Mouse (Mus musculus): ENCODE measurements at regions not wholly inside any gene's neighbourhood (a gene's known extent, or its start where the extent isn't known, plus 50 kb on each side); places are given as distances from the start of the nearest gene placed in this dataset.
A peak's percentile ranks its signal among the peaks of the same experiment; 100 is the strongest.
"Not testable (repeated sequence)": the region's sequence is repeated elsewhere in the genome, so short reads cannot be mapped to it uniquely, and the experiment has no call there.

DNA sequence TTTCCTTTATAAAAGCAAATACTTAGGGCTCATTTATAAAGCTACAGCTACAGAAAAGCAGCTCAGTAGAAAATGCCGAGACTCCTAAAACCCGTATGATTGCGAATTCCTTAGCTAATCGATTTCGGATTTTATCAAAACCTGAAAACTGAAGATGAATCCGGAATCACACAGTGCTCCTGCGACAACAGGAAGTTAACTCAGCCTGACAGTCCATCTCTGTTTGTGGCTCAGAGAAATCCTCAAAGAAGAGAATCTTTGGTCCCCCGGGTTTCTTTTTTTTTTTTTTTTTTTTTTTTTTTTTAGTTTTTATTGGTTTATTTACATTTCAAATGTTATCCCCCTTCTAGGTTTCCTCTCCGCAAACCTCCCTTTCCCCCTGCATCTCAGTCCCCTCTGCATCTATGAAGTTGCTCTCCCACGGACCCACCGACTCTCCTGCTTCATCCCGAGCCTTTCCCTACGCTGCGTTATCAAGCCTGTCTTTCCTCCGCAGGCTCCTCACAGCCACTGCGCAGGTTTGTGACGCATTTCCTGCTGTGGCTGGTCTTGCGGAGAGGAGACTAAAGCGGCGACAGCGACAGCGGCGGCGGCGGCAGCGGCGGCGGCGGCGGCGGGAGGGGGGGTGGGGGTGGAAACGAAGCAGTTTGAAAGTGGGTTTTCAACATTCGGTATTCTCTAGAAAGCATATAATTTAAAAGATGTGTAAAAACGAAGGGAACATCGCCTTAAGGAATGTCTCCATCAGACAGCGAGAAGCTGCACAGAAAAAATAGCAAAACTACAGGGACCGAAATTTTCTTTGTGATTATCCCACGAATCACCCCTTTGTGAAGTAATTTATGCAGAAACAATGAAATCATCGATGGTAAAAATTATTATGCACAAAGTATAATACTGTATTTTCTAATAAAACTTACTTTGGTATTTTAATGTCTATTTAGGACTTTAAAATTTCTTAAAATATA, 352.3 kb upstream of the Snrpn start:
- DNase-seq, result peak; percentile 56 to 65

GRCm38 (mm10) chr7:60487839-60488454, 347.9 kb upstream of the Snrpn start:
- DNase-seq, result peak in 1 of 2 experiments; percentile 1

GRCm38 (mm10) chr7:60450074-60450603, 310.1 kb upstream of the Snrpn start:
- not testable (repeated sequence) for DNase-seq

DNA sequence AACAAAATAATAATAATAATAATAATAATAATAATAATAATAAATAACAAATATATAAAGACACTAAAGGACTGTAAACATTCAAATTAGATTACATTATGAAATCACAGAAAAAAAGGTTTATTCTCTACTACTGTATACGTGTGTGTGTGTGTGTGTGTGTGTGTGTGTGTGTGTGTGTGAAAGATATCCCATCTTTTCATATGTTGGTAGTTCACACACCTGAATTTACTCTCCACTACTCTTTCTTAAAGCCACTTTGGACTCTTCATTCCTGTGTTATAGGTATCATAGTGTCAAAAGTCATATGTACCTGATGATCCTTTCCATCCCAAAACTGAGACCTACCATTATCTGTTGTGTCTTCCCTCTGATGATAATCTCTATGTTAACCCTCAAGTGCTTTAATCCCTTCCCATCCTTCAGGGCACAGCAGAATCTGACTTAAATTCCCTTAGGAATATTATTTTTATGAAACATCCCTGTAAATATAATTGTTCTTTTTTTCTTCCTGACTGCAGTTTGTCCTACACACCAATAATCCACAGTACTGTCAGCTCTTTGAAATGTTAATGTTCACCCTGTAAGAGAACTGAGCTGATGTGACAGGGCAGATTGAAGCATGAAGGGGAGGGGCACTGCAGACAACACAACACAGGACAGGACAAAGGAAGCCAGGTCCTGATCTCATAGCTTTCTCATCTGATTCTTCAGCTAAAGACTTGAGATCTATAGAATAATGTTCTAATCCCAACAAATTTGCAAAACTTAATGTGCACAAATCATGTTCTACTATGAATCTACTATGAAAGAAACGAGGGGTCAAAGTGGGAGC, 309.4 kb upstream of the Snrpn start:
- DNase-seq, result not testable (repeated sequence)

GRCm38 (mm10) chr7:60438781-60439180, 298.8 kb upstream of the Snrpn start:
- no peak for DNase-seq

GRCm38 (mm10) chr7:60391011-60391863, 251.2 kb upstream of the Snrpn start:
- DNase-seq, result peak; percentile 62 to 73

DNA sequence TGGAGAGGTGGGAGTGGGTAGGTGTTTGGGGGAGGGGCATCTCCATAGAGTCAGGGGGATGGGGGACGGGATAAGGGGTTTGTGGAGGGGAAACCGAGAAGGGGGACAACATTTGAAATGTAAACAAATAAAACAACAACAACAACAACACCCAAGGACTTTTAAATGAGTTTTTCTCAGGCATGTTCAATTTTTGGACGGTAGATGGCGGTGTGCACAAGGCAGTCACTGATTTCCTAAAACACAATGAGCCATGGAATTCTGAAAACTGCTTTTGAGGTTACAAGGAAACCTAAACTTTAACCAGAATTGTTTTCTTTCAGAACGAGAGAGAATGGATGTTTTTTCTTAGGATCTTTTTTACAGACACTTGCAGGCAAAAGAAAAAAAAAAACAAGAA, 246.9 kb upstream of the Snrpn start:
- peak in 1 of 2 experiments; percentile 3 for DNase-seq

DNA sequence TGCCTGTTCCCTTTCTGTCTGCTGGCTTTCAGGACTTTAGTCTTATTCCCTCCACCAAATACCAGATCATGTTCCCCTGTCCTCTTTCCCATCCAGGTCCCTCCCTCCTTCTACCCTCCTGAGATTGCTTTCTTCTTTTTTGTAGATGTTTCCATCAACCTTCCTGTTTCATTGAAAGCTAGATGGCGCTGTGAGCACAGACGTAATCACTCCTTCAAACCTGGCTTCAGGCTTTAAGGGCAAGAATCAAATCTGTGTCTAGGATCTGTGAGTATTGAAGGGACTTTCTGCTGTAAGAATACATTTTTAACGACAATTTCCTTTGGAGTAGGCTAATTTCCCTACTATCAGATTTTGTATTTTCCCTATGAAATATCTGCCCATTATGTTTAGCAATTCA, 234.0 kb upstream of the Snrpn start:
- not testable (repeated sequence) for DNase-seq

DNA sequence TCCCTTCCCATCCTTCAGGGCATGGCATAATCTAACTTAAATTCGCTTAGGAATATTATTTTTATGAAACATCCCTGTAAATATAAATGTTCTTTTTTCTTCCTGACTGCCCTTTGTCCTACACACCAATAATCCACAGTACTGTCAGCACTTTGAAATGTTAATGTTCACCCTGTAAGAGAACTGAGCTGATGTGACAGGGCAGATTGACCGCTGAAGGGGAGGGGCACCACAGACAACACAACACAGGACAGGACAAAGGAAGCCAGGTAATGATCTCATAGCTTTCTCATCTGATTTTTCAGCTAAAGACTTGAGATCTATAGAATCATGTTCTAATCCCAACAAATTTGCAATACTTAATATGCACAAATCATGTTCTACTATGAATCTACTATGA, 212.2 kb upstream of the Snrpn start:
- DNase-seq, result not testable (repeated sequence)
